Mouse (Mus musculus) brain, embryonic 18.5 days (tissue): Measurements from ENCODE around the gene Fktn.
A peak's percentile ranks its signal among the peaks of the same experiment; 100 is the strongest.

Source experiments
- DNase-seq: peaks from one replicate; pipeline ENCODE4 v3.0.0-alpha.2; 2012; ENCODE audit warnings: low read depth, low spot score

The Fktn gene

GRCm38 (mm10) chr4:53825821-53826605 is 112.2 kb downstream of the Fktn start, which contains the start of gene Tmem38b:
Gene Tmem38b (plus strand): TSS chr4:53826045.
- peak; percentile 45 for DNase-seq

GRCm38 (mm10) chr4:53826641-53827248 is 112.9 kb downstream of the Fktn start:
- DNase-seq: no peak
